Mouse (Mus musculus): ENCODE data around the gene Gm11077.

DNA sequence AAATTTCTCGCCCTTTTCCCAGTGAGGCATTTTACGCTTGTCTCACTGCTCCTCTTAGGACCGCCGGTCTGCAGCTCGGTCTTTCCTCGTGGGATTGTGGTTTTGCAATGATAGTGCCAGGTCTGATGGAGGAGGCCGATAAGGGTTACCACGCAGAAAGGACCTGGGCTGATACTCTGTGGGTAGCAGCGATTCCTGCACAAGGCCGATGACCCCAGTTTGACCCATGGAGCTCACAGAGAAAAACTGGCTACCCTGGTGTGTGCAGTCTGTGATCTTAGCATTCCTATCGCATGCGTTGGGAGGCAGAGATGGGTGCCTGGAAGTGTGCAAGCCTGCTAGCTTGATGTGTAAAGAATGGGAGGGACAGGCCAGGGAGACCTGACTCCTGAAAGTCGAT, 46.3 kb upstream of the Gm11077 start:
- no peak for TF ChIP-seq CTCF (IDR thresholded peaks at IDR 0.05; ENCODE audit: low read depth)
- TF ChIP-seq EP300 (IDR thresholded peaks at IDR 0.05; ENCODE audit: low read depth): no peak
